Mouse (Mus musculus) neural tube, embryonic 11.5 days (tissue): ENCODE measurements around the gene Rsph6a. TPM values are rescaled to one million over a fixed set of nuclear protein-coding genes. Genes with fewer than 3 reads are reported as not detected.

Source experiments
- ATAC-seq: fragments of 200-750 bp; cut with Nextera tagmentation; 2 replicates; pipeline ENCODE4 v1.8.0; 2017; ENCODE audit warnings: moderate number of reproducible peaks, mild to moderate bottlenecking, moderate TSS enrichment, moderate library complexity; ENCODE audit not compliant: insufficient read depth, low FRiP score, low TSS enrichment
- DNase-seq: peaks from one replicate; pipeline ENCODE4 v3.0.0-alpha.2; 2015; ENCODE audit warnings: low spot score
- H3K27ac ChIP-seq: fragments of 300-500 bp; sonication (generic); 2 replicates; pipeline ENCODE4 v1.5.1; 2014; ENCODE audit warnings: low read depth, mild to moderate bottlenecking, low read length
- H3K27me3 ChIP-seq: fragments of 300-500 bp; sonication (generic); 2 replicates; pipeline ENCODE4 v1.6.1; 2014; ENCODE audit warnings: mild to moderate bottlenecking, low read length, mixed read lengths; ENCODE audit not compliant: control insufficient read depth, insufficient read depth
- H3K36me3 ChIP-seq: fragments of 300-500 bp; sonication (generic); 2 replicates; pipeline ENCODE4 v1.6.1; 2014; ENCODE audit warnings: mild to moderate bottlenecking, low read length, moderate library complexity, mixed read lengths; ENCODE audit not compliant: control insufficient read depth, insufficient read depth
- H3K4me1 ChIP-seq: fragments of 300-500 bp; sonication (generic); 2 replicates; pipeline ENCODE4 v1.6.1; 2014; ENCODE audit warnings: low read length, mixed read lengths; ENCODE audit not compliant: control insufficient read depth, insufficient read depth
- H3K4me2 ChIP-seq: fragments of 300-500 bp; sonication (generic); 2 replicates; pipeline ENCODE4 v1.6.1; 2014; ENCODE audit warnings: low read depth, mild to moderate bottlenecking, moderate library complexity
- H3K4me3 ChIP-seq: fragments of 300-500 bp; sonication (generic); 2 replicates; pipeline ENCODE4 v1.5.1; 2014; ENCODE audit warnings: low read depth, low read length
- H3K9ac ChIP-seq: fragments of 300-500 bp; sonication (generic); 2 replicates; pipeline ENCODE4 v1.6.1; 2014; ENCODE audit warnings: mild to moderate bottlenecking, low read length
- H3K9me3 ChIP-seq: fragments of 300-500 bp; sonication (generic); 2 replicates; pipeline ENCODE4 v1.6.1; 2016; ENCODE audit warnings: low read length; ENCODE audit not compliant: control insufficient read depth
- WGBS: fragments of 180-500 bp; shearing (Covaris S2); extraction: QIAGEN DNeasy Blood & Tissue Kit; methylation state at CpG from one replicate; pipeline ENCODE4 v1.1.7; 2014; 5-methylcytosine and 5-hydroxymethylcytosine counted together
- polyA plus RNA-seq: library from polyadenylated mRNA; unstranded; fragments of >200 nt; fragmentation: Nextera tagmentation; extraction: Ambion mirVana; gene quantifications from 2 replicates; pipeline ENCODE4 v1.2.1, GENCODE M21; 2014

The Rsph6a gene
- polyA plus RNA-seq, 1 experiment from 2014 or later: not detected

- ATAC-seq (no peak), DNase-seq (no peak)
- Histone ChIP-seq H3K36me3 (peaks cover 24% of the 10 kb centered on the region), H3K4me3 (no peak overlapping the region), H3K4me2 (no peak overlapping the region), H3K4me1 (peaks cover 20% of the 10 kb centered on the region), H3K9me3 (no peaks in the 10 kb centered on the region), H3K27me3 (no peaks in the 10 kb centered on the region), H3K27ac (no peak overlapping the region), H3K9ac (no peak overlapping the region)
- 84% methylated on average over 19 of the region's 19 CpGs for WGBS
Measured at GRCm38 (mm10) chr7:19080451-19080950, 26.0 kb downstream of the Rsph6a start.

GRCm38 (mm10) chr7:19082171-19082570 is 27.7 kb downstream of the Rsph6a start:
- peaks cover 16% of the 10 kb centered on the region for H3K4me1 ChIP-seq
- H3K4me2 ChIP-seq: no peak overlapping the region
- H3K27ac ChIP-seq: no peak overlapping the region
- DNase-seq: no peak
- H3K9me3 ChIP-seq: no peaks in the 10 kb centered on the region
- H3K36me3 ChIP-seq: peaks cover 24% of the 10 kb centered on the region
- H3K9ac ChIP-seq: no peak overlapping the region
- ATAC-seq: no peak
- no peaks in the 10 kb centered on the region for H3K27me3 ChIP-seq
- WGBS: 83% methylated on average over 4 of the region's 4 CpGs
- no peak overlapping the region for H3K4me3 ChIP-seq

GRCm38 (mm10) chr7:19083096-19083495 is 28.6 kb downstream of the Rsph6a start:
- Histone ChIP-seq H3K27me3 (no peaks in the 10 kb centered on the region), H3K36me3 (peaks cover 24% of the 10 kb centered on the region), H3K9me3 (no peaks in the 10 kb centered on the region), H3K27ac (no peak overlapping the region), H3K4me1 (peaks cover 11% of the 10 kb centered on the region), H3K4me3 (no peak overlapping the region), H3K4me2 (no peak overlapping the region), H3K9ac (no peak overlapping the region)
- no peak for DNase-seq
- ATAC-seq: no peak
- WGBS: 58% methylated on average over 6 of the region's 6 CpGs

- no peak within 1 kb of the TSS for H3K4me3 ChIP-seq
- no peaks in the 10 kb centered on the region for H3K9me3 ChIP-seq
- peaks cover 11% of the 10 kb centered on the region for H3K4me1 ChIP-seq
- DNase-seq (no peak), ATAC-seq (no peak)
- no peak within 1 kb of the TSS for H3K27ac ChIP-seq
- WGBS: 61% methylated on average over 10 of the region's 10 CpGs
- peaks cover 24% of the 10 kb centered on the region for H3K36me3 ChIP-seq
- no peaks in the 10 kb centered on the region for H3K27me3 ChIP-seq
- H3K4me2 ChIP-seq: no peak within 1 kb of the TSS
- H3K9ac ChIP-seq: no peak within 1 kb of the TSS
Measured at GRCm38 (mm10) chr7:19083701-19084100, 29.2 kb downstream of the Rsph6a start, which contains the start of gene Dmpk. Gene Dmpk, plus strand, starts transcription at chr7:19083849.

GRCm38 (mm10) chr7:19084277-19084771 is 29.8 kb downstream of the Rsph6a start:
- Histone ChIP-seq H3K9me3 (no peaks in the 10 kb centered on the region), H3K27me3 (no peaks in the 10 kb centered on the region), H3K36me3 (peaks cover 24% of the 10 kb centered on the region), H3K4me2 (no peak overlapping the region), H3K9ac (no peak overlapping the region), H3K4me3 (no peak overlapping the region), H3K4me1 (peaks cover 11% of the 10 kb centered on the region), H3K27ac (no peak overlapping the region)
- 73% methylated on average over 6 of the region's 6 CpGs for whole genome bisulfite sequencing
- no peak for ATAC-seq
- DNase-seq: no peak

- Histone ChIP-seq H3K4me2 (no peak overlapping the region), H3K4me3 (no peak overlapping the region), H3K27ac (no peak overlapping the region), H3K4me1 (peaks cover 11% of the 10 kb centered on the region), H3K27me3 (no peaks in the 10 kb centered on the region), H3K9ac (no peak overlapping the region), H3K36me3 (peaks cover 21% of the 10 kb centered on the region), H3K9me3 (no peaks in the 10 kb centered on the region)
- ATAC-seq (no peak), DNase-seq (no peak)
- 24% methylated on average over 8 of the region's 9 CpGs for WGBS
Measured at GRCm38 (mm10) chr7:19084921-19085473, 30.5 kb downstream of the Rsph6a start.

GRCm38 (mm10) chr7:19085495-19085894 is 31.0 kb downstream of the Rsph6a start:
- no peak overlapping the region for H3K4me3 ChIP-seq
- ATAC-seq (no peak), DNase-seq (no peak)
- no peaks in the 10 kb centered on the region for H3K9me3 ChIP-seq
- no peaks in the 10 kb centered on the region for H3K27me3 ChIP-seq
- H3K4me2 ChIP-seq: no peak overlapping the region; the same call in 1 of the 2 replicates
- H3K36me3 ChIP-seq: peaks cover 19% of the 10 kb centered on the region
- 6% methylated on average over 6 of the region's 6 CpGs for WGBS
- H3K9ac ChIP-seq: no peak overlapping the region
- no peak overlapping the region for H3K27ac ChIP-seq
- H3K4me1 ChIP-seq: peaks cover 11% of the 10 kb centered on the region

- Histone ChIP-seq H3K9me3 (no peaks in the 10 kb centered on the region), H3K9ac (no peak overlapping the region), H3K27me3 (peaks cover 4% of the 10 kb centered on the region; the same call in 1 of the 2 replicates), H3K36me3 (peaks cover 17% of the 10 kb centered on the region), H3K4me2 (no peak overlapping the region; the same call in 1 of the 2 replicates), H3K4me1 (peaks cover 11% of the 10 kb centered on the region), H3K4me3 (no peak overlapping the region), H3K27ac (no peak overlapping the region)
- ATAC-seq: no peak
- peak; percentile 58 for DNase-seq
- WGBS: 9% methylated on average over 14 of the region's 14 CpGs
Measured at GRCm38 (mm10) chr7:19086042-19086441, 31.6 kb downstream of the Rsph6a start.

- 57% methylated on average over 18 of the region's 18 CpGs for WGBS
Measured at GRCm38 (mm10) chr7:19086760-19087159, 32.3 kb downstream of the Rsph6a start.

More at GRCm38 (mm10) chr7:19086760-19087159, 32.3 kb downstream of the Rsph6a start:
- DNase-seq (no peak), ATAC-seq (no peak)
- Histone ChIP-seq H3K4me3 (no peak overlapping the region), H3K9ac (no peak overlapping the region), H3K9me3 (no peaks in the 10 kb centered on the region), H3K27ac (no peak overlapping the region), H3K36me3 (peaks cover 12% of the 10 kb centered on the region), H3K27me3 (peaks cover 9% of the 10 kb centered on the region), H3K4me2 (no peak overlapping the region), H3K4me1 (peaks cover 11% of the 10 kb centered on the region)
